Mouse (Mus musculus) adrenal gland, postnatal 36 days (tissue): ENCODE data around the gene Casp12. TPM values are rescaled to one million over a fixed set of nuclear protein-coding genes. Genes with fewer than 3 reads are reported as not detected.
"Not testable (repeated sequence)": the region's sequence is repeated elsewhere in the genome, so short reads cannot be mapped to it uniquely, and the experiment has no call there.

Experiments
- DNase-seq, 2 experiments: peaks; one replicate each; pipeline ENCODE4 v3.0.0; 2021; ENCODE audit warnings: mixed read lengths in 1 of 2
- long read RNA-seq, 2 experiments: library from polyadenylated mRNA; stranded (forward); transcript quantifications; one replicate each; pipeline ENCODE4 v2.0.0; 2021; ENCODE audit warnings: borderline sequencing depth in 2 of 2
- total RNA-seq, 2 experiments: library from RNA; stranded (reverse); gene quantifications; 2 replicates each; pipeline ENCODE4 v1.2.3; 2021

Casp12 gene
- total RNA-seq: 10 to 100 TPM; 26.7 to 49.6 TPM
- long read RNA-seq, experiment 1, transcript Casp12-201 (11 exons, 2,649 nt): major isoform, 16 of 28 reads
- long read RNA-seq, experiment 1, partial matches to known transcripts: 5 of 28 reads
- long read RNA-seq, experiment 1, other reads (novel, unspliced or antisense): 6 of 28 reads
- long read RNA-seq, experiment 2, partial matches to known transcripts: 1 of 5 reads
- long read RNA-seq, experiment 2, other reads (novel, unspliced or antisense): 1 of 5 reads

- DNase-seq: peak; percentile 38 to 57
Observed at GRCm38 (mm10) chr9:5345291-5345898, at the start of gene Casp12. Casp12 (plus strand) TSS chr9:5345430.

GRCm38 (mm10) chr9:5296354-5297237, 48.6 kb upstream of the Casp12 start:
- DNase-seq: no peak

GRCm38 (mm10) chr9:5298329-5299131, 46.7 kb upstream of the Casp12 start, which contains the start of gene Casp1:
Casp1 (plus strand) TSS chr9:5298517.
- DNase-seq: no peak

- DNase-seq: no peak
Observed at GRCm38 (mm10) chr9:5299132-5299381, 46.2 kb upstream of the Casp12 start.

- DNase-seq: peak; percentile 5 to 26
Observed at GRCm38 (mm10) chr9:5308561-5308960, 36.7 kb upstream of the Casp12 start, which contains the start of gene Casp4. Casp4 (plus strand) TSS chr9:5308828.

- no peak for DNase-seq
Observed at GRCm38 (mm10) chr9:5310112-5310511, 35.1 kb upstream of the Casp12 start.

GRCm38 (mm10) chr9:5311435-5311834, 33.8 kb upstream of the Casp12 start:
- DNase-seq: no peak

- DNase-seq: no peak
Observed at GRCm38 (mm10) chr9:5328204-5328603, 17.0 kb upstream of the Casp12 start.

- no peak for DNase-seq
Observed at GRCm38 (mm10) chr9:5332441-5332840, 12.8 kb upstream of the Casp12 start.

- no peak for DNase-seq
Observed at GRCm38 (mm10) chr9:5333422-5333821, 11.8 kb upstream of the Casp12 start.

GRCm38 (mm10) chr9:5343092-5343491, 2.1 kb upstream of the Casp12 start:
- no peak for DNase-seq

- DNase-seq: no peak
Observed at GRCm38 (mm10) chr9:5344090-5344489, 1.1 kb upstream of the Casp12 start.

- no peak for DNase-seq
Observed at GRCm38 (mm10) chr9:5347381-5347780, 2.2 kb downstream of the Casp12 start.

- DNase-seq: no peak
Observed at GRCm38 (mm10) chr9:5353673-5354072, 8.4 kb downstream of the Casp12 start.

- peak; percentile 21 to 40 for DNase-seq
Observed at GRCm38 (mm10) chr9:5356801-5357200, 11.6 kb downstream of the Casp12 start.

GRCm38 (mm10) chr9:5393561-5393960, 48.3 kb downstream of the Casp12 start:
- no peak for DNase-seq

GRCm38 (mm10) chr9:5395861-5396260, 50.6 kb downstream of the Casp12 start:
- DNase-seq: not testable (repeated sequence)

GRCm38 (mm10) chr9:5410988-5411568, 65.8 kb downstream of the Casp12 start:
- DNase-seq: no peak

GRCm38 (mm10) chr9:5412446-5413111, 67.3 kb downstream of the Casp12 start:
- DNase-seq: no peak

- no peak for DNase-seq
Observed at GRCm38 (mm10) chr9:5417871-5418270, 72.6 kb downstream of the Casp12 start.
